Mouse (Mus musculus): ENCODE data around the gene Glrx3. TPM values are rescaled to one million over a fixed set of nuclear protein-coding genes. Genes with fewer than 3 reads are reported as not detected.

The Glrx3 gene
- polyA plus RNA-seq, 1 experiment from 2014 or later, result 218 TPM

DNA sequence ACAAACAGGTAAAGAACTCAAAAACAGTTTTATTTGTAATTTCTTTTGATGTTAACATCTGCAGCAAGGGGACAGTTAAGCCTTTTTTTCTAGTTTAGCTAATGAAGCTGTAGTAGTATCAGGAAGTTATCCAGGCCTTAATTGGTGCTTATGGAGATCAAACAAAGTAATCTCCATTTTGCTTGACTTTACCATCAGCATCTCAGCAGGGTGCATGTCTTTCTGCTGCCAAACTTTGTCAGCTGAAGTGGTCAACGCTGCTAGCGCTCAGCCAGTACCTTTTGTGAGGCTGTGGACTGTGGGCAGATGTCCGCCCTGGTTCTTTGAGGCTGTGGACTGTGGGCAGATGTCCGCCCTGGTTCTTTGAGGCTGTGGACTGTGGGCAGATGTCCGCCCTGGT is 24.0 kb downstream of the Glrx3 start:
- no peak for ATAC-seq
- H3K4me1 ChIP-seq (ENCODE audit: control insufficient read depth, insufficient read depth, low read length), result no peaks in the 10 kb centered on the region
- H3K4me3 ChIP-seq (ENCODE audit: low read length), result no peak overlapping the region
- H3K27ac ChIP-seq (ENCODE audit: low read length), result no peak overlapping the region
- H3K27me3 ChIP-seq (replicated peaks; ENCODE audit: control insufficient read depth, insufficient read depth, low read length), result no peaks in the 10 kb centered on the region
- peaks cover 3% of the 10 kb centered on the region; the same call in 1 of the 2 replicates for H3K36me3 ChIP-seq (ENCODE audit: control insufficient read depth, insufficient read depth, low read length)
- no peak overlapping the region for H3K4me2 ChIP-seq (ENCODE audit: low read depth, low read length)
- H3K9me3 ChIP-seq (ENCODE audit: control insufficient read depth, low read length), result no peaks in the 10 kb centered on the region
- H3K9ac ChIP-seq (ENCODE audit: low read depth, low read length), result no peak overlapping the region
- WGBS, result 84% methylated on average over 5 of the region's 5 CpGs

DNA sequence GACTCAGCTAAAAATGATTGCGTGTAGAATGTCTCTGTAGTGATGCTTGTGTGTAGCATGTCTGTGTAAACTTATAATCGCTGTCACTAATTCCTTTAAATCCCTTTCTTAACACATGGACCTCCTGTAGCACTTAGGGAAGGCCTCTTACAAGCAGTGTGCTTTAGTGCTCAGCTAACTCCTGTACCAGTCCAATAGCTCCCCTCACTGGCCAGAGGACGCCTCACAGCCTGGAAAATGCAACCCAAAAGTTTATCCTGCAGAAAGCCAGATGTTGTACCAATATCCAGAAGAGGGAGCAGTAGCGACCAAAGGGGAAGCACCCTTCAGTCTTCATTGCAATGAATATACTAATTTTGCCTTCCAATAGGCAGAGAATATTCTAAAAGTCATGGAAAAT is 30.8 kb downstream of the Glrx3 start:
- Histone ChIP-seq H3K9ac (ENCODE audit: low read depth, low read length) (no peak overlapping the region), H3K36me3 (ENCODE audit: control insufficient read depth, insufficient read depth, low read length) (peaks cover 6% of the 10 kb centered on the region), H3K27ac (ENCODE audit: low read length) (no peak overlapping the region), H3K4me2 (ENCODE audit: low read depth, low read length) (no peak overlapping the region), H3K4me1 (ENCODE audit: control insufficient read depth, insufficient read depth, low read length) (no peaks in the 10 kb centered on the region), H3K9me3 (ENCODE audit: control insufficient read depth, low read length) (no peaks in the 10 kb centered on the region), H3K27me3 (replicated peaks; ENCODE audit: control insufficient read depth, insufficient read depth, low read length) (no peaks in the 10 kb centered on the region), H3K4me3 (ENCODE audit: low read length) (no peak overlapping the region)
- ATAC-seq, result no peak
- WGBS, result 80% methylated on average over 4 of the region's 4 CpGs

DNA sequence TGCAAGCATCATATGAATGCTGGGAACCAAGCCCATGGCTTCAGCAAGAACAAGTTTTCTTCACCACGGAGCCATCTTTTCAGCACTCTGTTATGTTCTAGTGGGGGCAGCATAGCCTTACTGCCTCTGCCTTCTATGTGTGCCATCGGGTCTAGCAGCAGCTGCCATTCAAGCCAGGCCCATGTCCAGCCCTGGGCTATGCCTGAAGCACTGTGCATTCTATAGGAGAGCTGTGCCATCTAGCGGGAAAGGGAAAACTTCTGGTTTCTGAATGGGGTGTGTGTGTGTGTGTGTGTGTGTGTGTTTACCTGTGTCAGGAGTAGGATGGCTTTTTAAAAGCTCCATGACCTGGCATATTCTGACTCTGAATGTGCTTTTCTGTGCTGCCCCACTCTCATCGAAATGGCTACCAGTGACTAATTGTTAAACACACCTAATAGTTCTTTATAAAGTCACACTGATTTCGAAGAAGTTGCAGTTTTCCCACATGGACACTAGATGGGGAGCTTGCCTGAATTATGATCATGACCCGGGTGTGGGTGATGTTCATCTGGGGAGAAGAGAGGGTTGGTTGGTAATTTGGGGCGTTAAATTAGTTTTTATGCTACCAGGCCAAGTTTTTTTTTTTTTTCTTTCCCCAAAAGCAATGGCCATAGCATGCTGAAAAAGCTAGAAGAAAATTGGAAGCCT is 34.2 kb downstream of the Glrx3 start:
- Histone ChIP-seq H3K4me3 (ENCODE audit: low read length) (no peak overlapping the region), H3K4me1 (ENCODE audit: control insufficient read depth, insufficient read depth, low read length) (no peaks in the 10 kb centered on the region)
- ATAC-seq, result peak; percentile 50; the same call in 1 of the 2 replicates

DNA sequence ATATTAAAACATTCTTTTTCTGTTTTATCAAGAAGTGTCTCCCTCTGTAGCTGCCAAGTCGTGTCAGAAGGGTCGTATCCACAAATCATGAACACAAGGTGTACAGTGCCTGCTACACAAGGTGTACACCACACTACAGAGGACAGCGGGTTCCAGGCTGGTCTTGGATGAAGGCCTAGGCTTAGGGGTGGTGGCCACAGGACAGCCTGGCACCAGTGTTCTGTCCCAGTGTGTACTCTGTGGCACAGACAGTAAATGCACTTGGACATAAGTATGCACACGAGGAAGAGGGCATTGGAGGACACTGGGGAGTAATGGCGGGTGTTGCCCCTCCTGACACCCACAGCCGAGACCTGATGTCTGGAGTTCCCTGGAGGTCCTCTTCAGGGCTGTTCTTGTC is 34.7 kb downstream of the Glrx3 start:
- Histone ChIP-seq H3K9me3 (ENCODE audit: control insufficient read depth, low read length) (no peaks in the 10 kb centered on the region), H3K36me3 (ENCODE audit: control insufficient read depth, insufficient read depth, low read length) (peaks cover 5% of the 10 kb centered on the region), H3K9ac (ENCODE audit: low read depth, low read length) (no peak overlapping the region), H3K4me3 (ENCODE audit: low read length) (no peak overlapping the region), H3K27ac (ENCODE audit: low read length) (no peak overlapping the region), H3K4me1 (ENCODE audit: control insufficient read depth, insufficient read depth, low read length) (no peaks in the 10 kb centered on the region), H3K4me2 (ENCODE audit: low read depth, low read length) (no peak overlapping the region), H3K27me3 (replicated peaks; ENCODE audit: control insufficient read depth, insufficient read depth, low read length) (no peaks in the 10 kb centered on the region; the same call in 1 of the 2 replicates)
- WGBS, result 83% methylated on average over 6 of the region's 6 CpGs
- no peak; the same call in 1 of the 2 replicates for ATAC-seq

More for the DNA sequence above, 34.2 kb downstream of the Glrx3 start:
- Histone ChIP-seq H3K36me3 (ENCODE audit: control insufficient read depth, insufficient read depth, low read length) (peaks cover 5% of the 10 kb centered on the region), H3K9ac (ENCODE audit: low read depth, low read length) (no peak overlapping the region), H3K27ac (ENCODE audit: low read length) (no peak overlapping the region), H3K9me3 (ENCODE audit: control insufficient read depth, low read length) (no peaks in the 10 kb centered on the region), H3K27me3 (replicated peaks; ENCODE audit: control insufficient read depth, insufficient read depth, low read length) (no peaks in the 10 kb centered on the region), H3K4me2 (ENCODE audit: low read depth, low read length) (no peak overlapping the region)
- 60% methylated on average over 7 of the region's 7 CpGs for WGBS

DNA sequence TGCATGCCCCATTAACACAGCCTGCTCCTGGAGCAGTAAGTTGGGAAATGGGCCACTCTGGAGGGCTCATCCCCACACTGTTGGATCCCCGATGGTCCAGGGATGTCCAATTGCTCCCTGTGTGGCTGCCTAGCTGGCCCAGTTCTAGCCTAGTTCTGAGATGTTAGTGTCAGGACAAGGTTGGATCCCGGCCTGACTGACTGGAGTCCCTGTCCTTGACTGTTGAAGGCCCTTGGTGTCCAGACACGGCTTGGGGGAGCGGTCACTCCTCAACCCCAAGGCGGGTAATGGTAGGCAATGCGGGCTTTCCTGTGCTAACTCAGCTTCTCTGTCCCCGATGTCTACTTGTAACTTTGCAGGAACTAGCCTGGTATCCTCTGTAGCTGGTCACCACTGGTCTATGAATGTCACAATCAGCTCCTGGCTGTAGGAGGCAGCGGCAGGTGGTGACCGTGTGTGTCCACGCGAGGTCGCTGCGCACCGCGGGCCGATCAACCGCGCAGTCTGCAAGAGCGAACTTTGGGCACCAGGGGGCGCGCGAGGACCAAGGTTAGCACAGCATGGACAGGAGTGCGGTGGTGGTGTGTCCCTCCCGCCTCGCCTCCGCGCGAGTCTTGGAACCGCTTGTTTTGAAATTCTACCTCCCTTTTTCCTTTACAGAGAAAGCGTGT is 40.7 kb downstream of the Glrx3 start:
- Histone ChIP-seq H3K4me3 (ENCODE audit: low read length) (peak overlapping the region; percentile 14; the same call in 1 of the 2 replicates), H3K9me3 (ENCODE audit: control insufficient read depth, low read length) (no peaks in the 10 kb centered on the region), H3K36me3 (ENCODE audit: control insufficient read depth, insufficient read depth, low read length) (no peaks in the 10 kb centered on the region), H3K4me2 (ENCODE audit: low read depth, low read length) (peak overlapping the region; percentile 57), H3K4me1 (ENCODE audit: control insufficient read depth, insufficient read depth, low read length) (0 out of 2 replicates have a peak, but pooled peaks cover 3% of the 10 kb centered on the region), H3K9ac (ENCODE audit: low read depth, low read length) (no peak overlapping the region), H3K27ac (ENCODE audit: low read length) (no peak overlapping the region), H3K27me3 (replicated peaks; ENCODE audit: control insufficient read depth, insufficient read depth, low read length) (peaks cover 2% of the 10 kb centered on the region; the same call in 1 of the 2 replicates)
- peak; percentile 94 for ATAC-seq
- 15% methylated on average over 30 of the region's 30 CpGs for WGBS

- H3K27me3 ChIP-seq (replicated peaks; ENCODE audit: control insufficient read depth, insufficient read depth, low read length), result peaks cover 2% of the 10 kb centered on the region; the same call in 1 of the 2 replicates
- ATAC-seq, result peak; percentile 45
- no peak overlapping the region for H3K27ac ChIP-seq (ENCODE audit: low read length)
- WGBS, result 26% methylated on average over 5 of the region's 5 CpGs
- no peaks in the 10 kb centered on the region for H3K9me3 ChIP-seq (ENCODE audit: control insufficient read depth, low read length)
- peak overlapping the region; percentile 14; the same call in 1 of the 2 replicates for H3K4me3 ChIP-seq (ENCODE audit: low read length)
- no peaks in the 10 kb centered on the region for H3K36me3 ChIP-seq (ENCODE audit: control insufficient read depth, insufficient read depth, low read length)
- 0 out of 2 replicates have a peak, but pooled peaks cover 3% of the 10 kb centered on the region for H3K4me1 ChIP-seq (ENCODE audit: control insufficient read depth, insufficient read depth, low read length)
- H3K9ac ChIP-seq (ENCODE audit: low read depth, low read length), result no peak overlapping the region
- peak overlapping the region; percentile 57 for H3K4me2 ChIP-seq (ENCODE audit: low read depth, low read length)
Measured at GRCm38 (mm10) chr7:137478621-137478982, 41.2 kb downstream of the Glrx3 start.

DNA sequence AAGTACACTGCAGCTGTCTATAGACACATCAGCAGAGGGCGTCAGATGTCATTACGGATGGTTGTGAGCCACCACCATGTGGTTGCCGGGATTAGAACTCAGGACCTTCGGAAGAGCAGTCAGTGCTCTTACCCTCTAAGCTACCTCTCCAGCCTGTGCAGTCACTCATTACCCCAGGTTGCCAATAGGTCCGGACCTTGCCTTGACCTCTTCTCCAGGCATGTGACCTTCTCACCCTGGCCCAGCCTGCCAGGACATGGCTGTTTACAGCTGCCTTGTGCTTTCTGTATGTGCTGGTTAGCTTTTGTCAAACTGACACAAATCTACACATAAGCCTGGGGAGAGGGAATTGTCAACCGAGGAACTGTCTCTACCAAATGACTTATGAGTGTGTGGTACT is 43.4 kb downstream of the Glrx3 start:
- Histone ChIP-seq H3K9me3 (ENCODE audit: control insufficient read depth, low read length) (no peaks in the 10 kb centered on the region), H3K36me3 (ENCODE audit: control insufficient read depth, insufficient read depth, low read length) (no peaks in the 10 kb centered on the region), H3K4me2 (ENCODE audit: low read depth, low read length) (no peak overlapping the region), H3K27me3 (replicated peaks; ENCODE audit: control insufficient read depth, insufficient read depth, low read length) (peaks cover 2% of the 10 kb centered on the region; the same call in 1 of the 2 replicates), H3K4me1 (ENCODE audit: control insufficient read depth, insufficient read depth, low read length) (0 out of 2 replicates have a peak, but pooled peaks cover 3% of the 10 kb centered on the region), H3K4me3 (ENCODE audit: low read length) (no peak overlapping the region), H3K27ac (ENCODE audit: low read length) (no peak overlapping the region), H3K9ac (ENCODE audit: low read depth, low read length) (no peak overlapping the region)
- WGBS, result 68% methylated on average over 6 of the region's 6 CpGs
- no peak for ATAC-seq

- Histone ChIP-seq H3K4me2 (ENCODE audit: low read depth, low read length) (no peak overlapping the region), H3K27ac (ENCODE audit: low read length) (no peak overlapping the region), H3K4me3 (ENCODE audit: low read length) (no peak overlapping the region), H3K9ac (ENCODE audit: low read depth, low read length) (no peak overlapping the region), H3K36me3 (ENCODE audit: control insufficient read depth, insufficient read depth, low read length) (no peaks in the 10 kb centered on the region), H3K27me3 (replicated peaks; ENCODE audit: control insufficient read depth, insufficient read depth, low read length) (no peaks in the 10 kb centered on the region), H3K4me1 (ENCODE audit: control insufficient read depth, insufficient read depth, low read length) (no peaks in the 10 kb centered on the region), H3K9me3 (ENCODE audit: control insufficient read depth, low read length) (no peaks in the 10 kb centered on the region)
- ATAC-seq, result no peak
- 83% methylated on average over 11 of the region's 11 CpGs for WGBS
Measured at GRCm38 (mm10) chr7:137483987-137484386, 46.6 kb downstream of the Glrx3 start.

DNA sequence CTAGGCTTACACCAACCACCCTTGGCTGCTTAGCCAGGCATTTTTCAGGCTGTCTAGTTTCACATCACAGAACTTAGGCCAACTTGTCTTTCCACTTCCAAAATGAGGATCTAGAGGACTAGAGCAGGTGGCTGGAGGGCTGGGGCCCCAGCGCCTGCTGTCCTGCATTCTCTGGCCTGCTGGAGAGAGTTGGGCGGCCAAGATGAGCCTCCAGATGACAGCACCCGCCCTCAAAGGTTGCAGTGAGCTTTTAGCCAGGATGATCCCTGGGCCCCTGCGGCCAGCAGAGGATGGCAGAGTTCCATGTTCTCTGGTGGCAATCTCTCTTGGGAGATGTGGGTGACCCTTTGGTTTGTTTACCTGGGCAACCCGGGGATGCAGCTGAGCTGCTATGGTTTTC is 51.0 kb downstream of the Glrx3 start:
- Histone ChIP-seq H3K9ac (ENCODE audit: low read depth, low read length) (no peak overlapping the region), H3K4me1 (ENCODE audit: control insufficient read depth, insufficient read depth, low read length) (no peaks in the 10 kb centered on the region), H3K27me3 (replicated peaks; ENCODE audit: control insufficient read depth, insufficient read depth, low read length) (no peaks in the 10 kb centered on the region), H3K27ac (ENCODE audit: low read length) (no peak overlapping the region), H3K4me2 (ENCODE audit: low read depth, low read length) (no peak overlapping the region), H3K9me3 (ENCODE audit: control insufficient read depth, low read length) (no peaks in the 10 kb centered on the region), H3K36me3 (ENCODE audit: control insufficient read depth, insufficient read depth, low read length) (no peaks in the 10 kb centered on the region), H3K4me3 (ENCODE audit: low read length) (no peak overlapping the region)
- no peak for ATAC-seq
- 61% methylated on average over 5 of the region's 5 CpGs for WGBS

Measured in intestine, embryonic 16.5 days (tissue).